Comparison of ENCODE assay signal across 9 mouse cellular contexts in the genomic region with DNA sequence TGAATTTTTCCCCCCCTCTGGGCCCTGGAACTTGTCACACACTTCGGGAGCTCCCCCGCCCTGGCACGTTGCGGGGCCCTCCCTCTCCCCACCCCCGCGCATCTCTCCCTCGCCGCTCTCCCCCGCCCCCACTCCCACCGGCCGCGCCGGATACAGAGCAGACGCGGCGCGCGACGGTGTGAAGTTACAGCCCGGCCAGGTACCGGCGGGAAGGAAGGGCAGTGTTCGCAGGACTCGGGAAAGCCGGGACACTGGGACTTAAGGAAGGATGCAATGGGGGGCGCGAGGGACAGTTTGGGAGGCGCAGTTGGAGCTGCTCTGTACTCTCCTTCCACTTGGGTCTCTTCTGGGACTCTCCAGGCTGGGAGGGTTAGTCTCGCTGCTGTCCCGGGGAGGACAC. TPM values are rescaled to one million over a fixed set of nuclear protein-coding genes. Genes with fewer than 3 reads are reported as not detected.
DNase-seq lines count a peak whose midpoint lies in the region; ATAC-seq lines count a peak whose summit lies in the region.
"Had no signal": no experiment of that assay in that cellular context is flagged by ENCODE, and none has a peak within 500 bp of the region (broad histone marks: within the 10 kb centered on the region; RNA-seq: fewer than 3 reads in every experiment).

No protein-coding gene starts in this region.

- peak; percentile 35 to 41 for DNase-seq in adrenal gland, adult 18-20 months (ENCODE audit: low spot score in 2 of 2)
- no peak for DNase-seq in adrenal gland, postnatal 4 days (ENCODE audit: low spot score in 2 of 2)
- peak; percentile 17 for DNase-seq in ovary, postnatal 10 days (ENCODE audit: low spot score)
- no peak for DNase-seq in ovary, adult 18-20 months (ENCODE audit: low spot score)
- DNase-seq in heart, postnatal 4 days = peak; percentile 50
- peak; percentile 76 for DNase-seq in right cerebral cortex, postnatal 14 days
- no peak for DNase-seq in urinary bladder, postnatal 4 days (ENCODE audit: low spot score in 2 of 2)

- peaks cover 3% of the 10 kb centered on the region; the same call in 1 of the 2 replicates for H3K27me3 ChIP-seq in liver, embryonic 16.5 days (ENCODE audit: control insufficient read depth, insufficient read depth, low read depth, low read length)

- H3K4me3 ChIP-seq in liver, embryonic 16.5 days (ENCODE audit: low read depth, low read length) = peak overlapping the region; percentile 75

- peak overlapping the region; percentile 99 for H3K4me2 ChIP-seq in liver, embryonic 16.5 days (ENCODE audit: low read depth, low read length)

- peak overlapping the region; percentile 68 for H3K9ac ChIP-seq in liver, embryonic 16.5 days (ENCODE audit: low read depth, low read length)

- WGBS in liver, embryonic 16.5 days (ENCODE audit: insufficient replicate concordance) = 0% methylated on average over 30 of the region's 30 CpGs

- peak overlapping the region; percentile 82 for H3K27ac ChIP-seq in liver, embryonic 16.5 days (ENCODE audit: low read length)

- peaks cover 24% of the 10 kb centered on the region for H3K4me1 ChIP-seq in liver, embryonic 16.5 days (ENCODE audit: control insufficient read depth, low read depth, low read length)

- H3K9me3 ChIP-seq in liver, embryonic 16.5 days (replicated peaks; ENCODE audit: control insufficient read depth, low read length) = no peaks in the 10 kb centered on the region

- H3K36me3 ChIP-seq in liver, embryonic 16.5 days (ENCODE audit: control insufficient read depth, insufficient read depth) = 0 out of 2 replicates have a peak, but pooled peaks cover 5% of the 10 kb centered on the region

- ATAC-seq in liver, embryonic 16.5 days (ENCODE audit: low read depth) = peak; percentile 37

RNA-seq across cellular contexts. Expression of gene Bcl11a, which starts 2.7 kb away (rescaled TPM):
- total RNA-seq in adrenal gland, adult 18-20 months (2021) = 1 to 10 TPM; 3.2 to 3.8 TPM
- 1 to 10 TPM; 5.9 to 7.8 TPM for total RNA-seq in adrenal gland, postnatal 4 days (2021)
- total RNA-seq in heart, postnatal 4 days (2021) = 10 to 100 TPM in 1 of 2 experiments, 1 to 10 TPM in 1; 8.4 to 10.3 TPM
- polyA plus RNA-seq in liver, embryonic 16.5 days (2015; fragmentation: Nextera tagmentation; extraction: Ambion mirVana) = 17.7 and 20.9 TPM in 2 replicates

RNA-seq across cellular contexts. Expression of gene A830031A19Rik, which starts 5.7 kb away (rescaled TPM):
- not detected for total RNA-seq in adrenal gland, adult 18-20 months (2021)
- total RNA-seq in adrenal gland, postnatal 4 days (2021) = not detected
- not detected for total RNA-seq in heart, postnatal 4 days (2021)
- not detected in 2 replicates for polyA plus RNA-seq in liver, embryonic 16.5 days (2015; fragmentation: Nextera tagmentation; extraction: Ambion mirVana)
- total RNA-seq: heart, adult 18-20 months had no signal

Comparison
In these comparisons a context has a peak if more than half of its experiments do, and no peak if none do; other contexts are left out.
1. DNase-seq: peak in adrenal gland, adult 18-20 months (2 of 2), ovary, postnatal 10 days (single experiment), heart, postnatal 4 days (single experiment) and right cerebral cortex, postnatal 14 days (single experiment); none in adrenal gland, postnatal 4 days (0 of 2), ovary, adult 18-20 months (single experiment) and urinary bladder, postnatal 4 days (0 of 2).